Mouse (Mus musculus) embryonic facial prominence, embryonic 12.5 days (tissue): ENCODE measurements at regions not wholly inside any gene's neighbourhood (a gene's known extent, or its start where the extent isn't known, plus 50 kb on each side); places are given as distances from the start of the nearest gene placed in this dataset. TPM values are rescaled to one million over a fixed set of nuclear protein-coding genes. Genes with fewer than 3 reads are reported as not detected.

Source experiments
- ATAC-seq: fragments of 200-750 bp; cut with Nextera tagmentation; 2 replicates; pipeline ENCODE4 v1.8.0; 2017; ENCODE audit not compliant: insufficient number of reproducible peaks, insufficient read depth, low FRiP score, low TSS enrichment
- H3K27ac ChIP-seq: fragments of 300-500 bp; sonication (generic); 2 replicates; pipeline ENCODE4 v1.5.1; 2016; ENCODE audit warnings: mild to moderate bottlenecking
- H3K27me3 ChIP-seq: fragments of 300-500 bp; sonication (generic); 2 replicates; pipeline ENCODE4 v1.6.1; 2016; ENCODE audit warnings: mild to moderate bottlenecking, moderate library complexity
- H3K36me3 ChIP-seq: fragments of 300-500 bp; sonication (generic); 2 replicates; pipeline ENCODE4 v1.6.1; 2016; ENCODE audit warnings: mild to moderate bottlenecking
- H3K4me1 ChIP-seq: fragments of 300-500 bp; sonication (generic); 2 replicates; pipeline ENCODE4 v1.6.1; 2016
- H3K4me2 ChIP-seq: fragments of 300-500 bp; sonication (generic); replicated peaks from 2 replicates; pipeline ENCODE4 v1.6.1; 2016; ENCODE audit warnings: mild to moderate bottlenecking, moderate library complexity
- H3K4me3 ChIP-seq: fragments of 300-500 bp; sonication (generic); 2 replicates; pipeline ENCODE4 v1.5.1; 2016; ENCODE audit warnings: mild to moderate bottlenecking
- H3K9ac ChIP-seq: fragments of 300-500 bp; sonication (generic); 2 replicates; pipeline ENCODE4 v1.6.1; 2016; ENCODE audit warnings: mild to moderate bottlenecking, moderate library complexity
- H3K9me3 ChIP-seq: fragments of 300-500 bp; sonication (generic); 2 replicates; pipeline ENCODE4 v1.6.1; 2016; ENCODE audit warnings: mild to moderate bottlenecking, moderate library complexity
- WGBS: fragments of 180-500 bp; shearing (Covaris S2); methylation state at CpG from one replicate; pipeline ENCODE4 v1.1.7; 2016; 5-methylcytosine and 5-hydroxymethylcytosine counted together
- microRNA-seq: library from miRNA; unstranded; fragments of <30 nt; microRNA quantifications from one replicate; pipeline ENCODE4, GENCODE M21; 2017

DNA sequence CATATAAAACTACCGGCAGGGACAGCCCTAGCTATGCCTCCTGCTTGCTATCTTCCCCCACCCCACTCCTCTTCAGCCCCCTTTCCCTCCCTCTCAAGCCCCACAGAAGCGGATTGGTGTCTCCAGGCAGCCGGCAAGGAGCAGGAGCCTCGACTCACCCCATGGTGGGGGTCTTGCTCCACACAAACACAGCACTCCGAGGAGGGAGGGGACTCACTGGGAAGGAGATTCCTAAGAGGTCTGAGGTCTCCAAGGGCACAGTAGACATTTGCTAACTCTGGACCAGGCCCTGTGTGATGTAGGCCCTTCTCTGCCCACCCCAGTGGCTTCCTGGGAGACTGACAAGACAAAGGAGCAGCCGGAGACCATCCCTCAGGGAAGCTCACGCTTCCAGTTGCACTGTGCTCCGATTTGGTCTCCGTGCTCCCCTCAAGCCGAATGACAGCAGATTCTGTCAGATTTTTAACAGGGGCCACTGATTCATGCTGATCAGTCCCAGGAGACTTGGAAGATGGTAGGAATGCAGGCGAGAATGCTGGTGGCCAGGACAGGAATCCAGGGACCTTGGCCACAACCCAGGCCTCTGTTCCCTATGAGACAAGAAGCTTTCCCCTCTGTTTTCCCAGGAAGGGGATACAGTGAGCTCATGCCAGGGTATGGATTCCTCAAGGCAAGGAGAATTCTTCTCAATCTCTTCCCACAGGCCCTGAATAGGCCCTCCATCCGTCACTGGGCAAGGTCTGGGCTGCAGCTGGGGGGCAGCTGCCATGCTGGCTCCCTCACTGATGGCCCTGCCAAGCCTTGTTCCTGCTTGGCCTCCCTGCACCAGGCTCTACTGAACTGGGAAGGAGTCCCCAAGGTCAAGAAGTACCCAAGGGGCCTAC lies 55.2 kb upstream of the Dlk1 start:
- WGBS = 63% methylated on average over 12 of the region's 12 CpGs
- peaks cover 50% of the 10 kb centered on the region for H3K4me1 ChIP-seq
- ATAC-seq = no peak

DNA sequence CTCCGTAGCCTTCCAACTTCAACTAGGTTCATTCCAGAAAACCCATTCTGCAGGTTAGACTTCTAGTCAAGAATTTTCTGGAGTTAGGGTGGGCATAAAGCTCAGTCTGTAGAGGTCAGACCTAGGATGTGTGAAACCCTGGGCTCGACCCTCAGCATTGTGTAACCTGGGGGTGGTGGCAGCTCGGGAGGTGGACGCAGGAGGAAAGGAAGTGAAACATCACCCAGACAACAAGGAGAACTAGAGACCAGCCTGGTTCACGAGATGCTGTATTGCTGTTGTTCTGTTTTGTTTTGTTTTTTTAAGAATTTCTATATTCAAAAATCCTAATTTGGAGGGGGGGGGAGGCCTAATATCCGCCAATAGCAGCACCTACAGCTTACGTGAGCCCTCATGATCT lies 54.1 kb upstream of the Dlk1 start:
- 75% methylated on average over 7 of the region's 7 CpGs for WGBS
- ATAC-seq = no peak
- H3K9ac ChIP-seq = no peak overlapping the region
- H3K9me3 ChIP-seq = no peaks in the 10 kb centered on the region
- no peak overlapping the region for H3K4me2 ChIP-seq
- H3K36me3 ChIP-seq = no peaks in the 10 kb centered on the region
- no peak overlapping the region for H3K27ac ChIP-seq
- peaks cover 61% of the 10 kb centered on the region for H3K4me1 ChIP-seq
- H3K27me3 ChIP-seq = no peaks in the 10 kb centered on the region
- no peak overlapping the region for H3K4me3 ChIP-seq

More for the DNA sequence above, 55.2 kb upstream of the Dlk1 start:
- no peak overlapping the region for H3K9ac ChIP-seq
- no peak overlapping the region for H3K4me3 ChIP-seq
- peaks cover 7% of the 10 kb centered on the region; the same call in 1 of the 2 replicates for H3K27me3 ChIP-seq
- no peak overlapping the region for H3K27ac ChIP-seq
- H3K36me3 ChIP-seq = no peaks in the 10 kb centered on the region
- H3K4me2 ChIP-seq = no peak overlapping the region
- H3K9me3 ChIP-seq = no peaks in the 10 kb centered on the region

DNA sequence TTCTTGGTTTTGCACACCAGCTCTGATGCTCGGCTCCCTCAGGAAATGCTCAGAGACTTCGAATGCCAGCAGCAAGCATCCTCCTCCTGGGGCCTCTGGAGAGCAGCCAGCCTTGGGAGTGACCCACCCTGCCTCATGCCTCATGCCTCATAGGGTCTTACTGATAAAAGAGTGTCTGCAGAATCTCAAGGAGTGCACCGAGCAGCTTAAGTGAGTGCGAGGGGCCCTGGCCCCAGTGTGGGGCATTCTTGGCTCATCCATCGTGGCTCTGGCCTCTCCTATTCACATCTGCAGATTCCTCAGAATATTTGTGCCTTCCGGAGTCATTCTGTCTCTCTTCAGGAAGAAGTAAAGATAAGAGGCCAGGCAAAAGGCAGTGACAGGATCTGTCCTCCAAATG lies 53.7 kb upstream of the Dlk1 start:
- no peaks in the 10 kb centered on the region for H3K27me3 ChIP-seq
- no peak overlapping the region for H3K27ac ChIP-seq
- WGBS = 37% methylated on average over 6 of the region's 6 CpGs

DNA sequence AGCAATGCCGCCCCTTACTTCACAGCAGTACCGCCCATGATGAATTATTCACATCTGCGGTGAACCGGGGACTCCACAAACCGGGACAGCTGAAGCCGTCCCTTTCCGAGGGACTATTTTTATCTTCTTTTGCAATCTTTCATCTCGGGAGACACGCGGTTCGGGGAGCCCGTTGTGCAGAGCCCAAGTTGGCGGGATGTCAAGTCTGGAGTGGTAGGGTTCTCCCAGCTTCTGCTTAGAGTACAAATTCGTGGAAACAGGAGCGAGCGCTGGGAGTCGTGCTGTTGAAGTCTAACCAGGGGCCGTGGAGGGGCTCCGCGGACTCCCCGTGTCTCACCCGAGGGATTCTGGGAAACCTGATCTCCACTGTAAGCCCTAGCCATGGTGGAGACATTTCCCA lies 53.0 kb upstream of the Dlk1 start:
- Histone ChIP-seq H3K9ac (no peak overlapping the region), H3K4me3 (no peak overlapping the region), H3K36me3 (no peaks in the 10 kb centered on the region), H3K4me1 (peaks cover 51% of the 10 kb centered on the region), H3K27ac (peak overlapping the region; percentile 26; the same call in 1 of the 2 replicates), H3K9me3 (no peaks in the 10 kb centered on the region), H3K4me2 (0 out of 2 replicates have a peak overlapping the region, but pooled peaks have one; percentile 18), H3K27me3 (no peaks in the 10 kb centered on the region)
- 26% methylated on average over 22 of the region's 22 CpGs for WGBS
- no peak for ATAC-seq

More for the DNA sequence above, 53.7 kb upstream of the Dlk1 start:
- ATAC-seq = no peak
- Histone ChIP-seq H3K9me3 (no peaks in the 10 kb centered on the region), H3K9ac (no peak overlapping the region), H3K4me2 (no peak overlapping the region), H3K4me1 (peaks cover 56% of the 10 kb centered on the region), H3K36me3 (no peaks in the 10 kb centered on the region), H3K4me3 (no peak overlapping the region)

DNA sequence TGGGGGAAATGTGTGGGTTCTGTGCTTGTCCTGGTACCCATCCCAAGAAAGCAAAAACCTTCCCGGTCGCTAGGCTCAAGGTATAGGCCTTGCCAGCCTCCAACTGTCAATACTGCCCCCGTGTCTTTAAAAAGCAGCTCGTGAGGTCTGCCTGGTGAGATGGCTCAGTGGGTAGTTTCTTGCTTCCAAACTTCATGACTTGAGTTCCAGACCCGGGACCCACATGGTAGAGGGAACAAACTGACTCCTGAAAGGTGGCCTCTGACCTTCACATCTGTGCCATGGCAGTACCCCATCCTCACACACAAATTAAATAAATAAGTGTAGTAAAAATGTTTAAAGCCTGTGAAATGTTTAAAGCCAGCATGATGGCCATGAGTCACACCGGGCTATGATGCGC lies 52.6 kb upstream of the Dlk1 start:
- WGBS = 76% methylated on average over 7 of the region's 7 CpGs
- peaks cover 49% of the 10 kb centered on the region for H3K4me1 ChIP-seq

DNA sequence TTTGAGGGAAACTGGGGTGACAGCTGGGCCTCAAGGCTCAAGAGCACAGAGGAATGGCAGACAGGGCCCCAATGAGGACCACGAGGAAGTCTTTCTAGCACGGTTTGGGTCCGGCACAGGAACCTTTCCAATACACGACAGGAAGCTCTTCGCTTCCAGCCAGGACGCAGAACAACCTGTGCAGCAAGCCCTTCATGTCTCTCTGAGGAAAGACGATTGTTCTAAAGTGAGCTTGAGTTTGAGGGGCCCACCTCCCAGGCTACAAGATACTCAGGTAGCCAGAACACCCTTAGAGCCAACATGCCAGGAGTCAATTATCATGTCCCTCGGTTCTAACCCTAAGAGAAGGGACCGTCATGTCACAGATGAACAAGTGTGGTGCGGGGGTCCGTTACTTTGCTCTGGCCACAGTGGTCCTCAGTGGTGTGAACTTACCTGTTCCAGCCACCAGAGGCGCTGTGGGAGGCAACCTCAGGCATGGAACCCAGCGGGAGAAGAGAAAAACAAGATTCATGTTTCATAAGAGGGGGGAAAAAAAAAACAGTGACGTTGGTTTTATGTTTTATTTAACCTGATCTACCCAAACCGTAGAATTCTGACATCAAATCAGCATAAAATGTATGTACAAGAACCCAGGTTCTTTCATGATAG lies 51.6 kb upstream of the Dlk1 start:
- no peaks in the 10 kb centered on the region for H3K36me3 ChIP-seq
- H3K4me2 ChIP-seq = no peak overlapping the region
- H3K4me1 ChIP-seq = peaks cover 54% of the 10 kb centered on the region
- WGBS = 46% methylated on average over 15 of the region's 15 CpGs
- no peaks in the 10 kb centered on the region for H3K27me3 ChIP-seq
- no peaks in the 10 kb centered on the region for H3K9me3 ChIP-seq
- ATAC-seq = no peak
- H3K4me3 ChIP-seq = no peak overlapping the region
- no peak overlapping the region for H3K9ac ChIP-seq
- peak overlapping the region; percentile 66 for H3K27ac ChIP-seq

More for the DNA sequence above, 52.6 kb upstream of the Dlk1 start:
- Histone ChIP-seq H3K4me2 (no peak overlapping the region), H3K36me3 (no peaks in the 10 kb centered on the region), H3K4me3 (no peak overlapping the region), H3K9me3 (no peaks in the 10 kb centered on the region), H3K27ac (peak overlapping the region; percentile 26; the same call in 1 of the 2 replicates), H3K9ac (no peak overlapping the region), H3K27me3 (no peaks in the 10 kb centered on the region)
- no peak for ATAC-seq

DNA sequence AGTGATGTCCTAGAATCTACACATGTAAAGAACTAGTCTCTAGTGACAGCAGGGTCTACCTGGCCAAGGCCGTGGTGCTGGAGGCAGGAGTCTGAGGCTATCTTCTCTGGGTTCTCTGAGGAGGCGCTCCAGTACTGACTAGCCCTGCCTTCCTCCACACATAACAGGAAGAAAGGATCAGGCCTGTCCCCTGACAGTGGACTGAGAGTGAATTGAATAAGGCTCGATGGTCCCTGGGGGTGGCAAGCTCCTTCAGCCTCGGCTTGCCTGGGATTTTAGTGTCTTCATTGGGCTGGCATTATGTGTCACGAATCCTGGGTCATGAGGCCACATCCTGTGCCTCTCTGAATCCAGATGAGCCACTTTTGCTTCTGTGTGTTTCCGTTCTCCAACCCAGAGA lies 50.9 kb upstream of the Dlk1 start:
- WGBS = 60% methylated on average over 6 of the region's 6 CpGs
- H3K4me1 ChIP-seq = peaks cover 56% of the 10 kb centered on the region
- no peak overlapping the region for H3K4me2 ChIP-seq

DNA sequence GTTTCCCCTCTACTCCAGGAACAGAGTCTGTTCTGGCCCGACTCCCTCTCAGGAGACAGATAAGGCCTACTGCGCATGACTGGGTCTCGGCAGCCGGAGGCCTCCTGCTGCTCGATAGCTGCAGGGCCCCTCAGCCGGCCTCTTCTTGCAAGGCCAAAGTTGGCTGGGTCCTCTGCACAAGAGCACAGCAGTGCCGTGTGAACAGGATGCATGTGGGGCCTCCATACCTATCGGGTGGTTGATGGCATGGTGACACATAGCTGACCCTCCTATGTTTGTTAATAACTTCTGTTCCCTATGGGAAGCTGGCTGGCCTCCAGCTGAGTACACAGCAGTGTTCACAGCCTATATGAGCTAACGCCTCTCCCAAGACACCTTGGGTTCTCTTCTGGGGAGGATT lies 50.4 kb upstream of the Dlk1 start:
- H3K27me3 ChIP-seq = no peaks in the 10 kb centered on the region
- H3K4me1 ChIP-seq = peaks cover 59% of the 10 kb centered on the region
- no peaks in the 10 kb centered on the region for H3K9me3 ChIP-seq
- no peak overlapping the region for H3K4me2 ChIP-seq
- WGBS = 18% methylated on average over 9 of the region's 9 CpGs
- H3K27ac ChIP-seq = peak overlapping the region; percentile 66
- no peak overlapping the region for H3K4me3 ChIP-seq
- H3K9ac ChIP-seq = no peak overlapping the region
- H3K36me3 ChIP-seq = no peaks in the 10 kb centered on the region
- peak; percentile 57 for ATAC-seq

More for the DNA sequence above, 50.9 kb upstream of the Dlk1 start:
- Histone ChIP-seq H3K27me3 (no peaks in the 10 kb centered on the region), H3K27ac (peak overlapping the region; percentile 66), H3K9me3 (no peaks in the 10 kb centered on the region), H3K4me3 (no peak overlapping the region), H3K36me3 (no peaks in the 10 kb centered on the region), H3K9ac (no peak overlapping the region)
- no peak for ATAC-seq

Small RNAs in the stretch of these regions (microRNA-seq; reads per million reads assigned to microRNA genes)
- not detected for gene Gm22234
- not detected for gene Gm25297
